Comparison of ENCODE assay signal across 8 mouse cellular contexts in the genomic region with DNA sequence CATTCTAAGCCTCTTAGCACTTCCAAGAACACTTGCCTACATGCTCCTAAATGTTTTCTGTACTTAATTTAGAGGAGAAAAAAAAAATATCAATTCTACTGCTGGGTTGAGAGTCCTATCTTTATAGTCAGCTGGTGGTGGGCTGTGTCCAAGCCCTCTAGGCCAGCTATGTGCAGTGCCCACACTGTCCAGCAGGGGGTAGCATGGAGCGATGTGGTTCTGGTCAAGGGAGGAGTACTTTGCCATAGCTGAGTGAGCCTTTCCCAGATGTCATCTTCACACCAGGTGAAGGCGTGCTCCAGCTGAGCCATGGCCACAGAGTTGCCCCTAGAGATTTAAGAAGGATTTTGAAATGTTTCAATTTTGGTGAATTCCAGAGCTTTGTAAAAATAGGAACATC. TPM values are rescaled to one million over a fixed set of nuclear protein-coding genes. Genes with fewer than 3 reads are reported as not detected.
DNase-seq lines count a peak whose midpoint lies in the region; ATAC-seq lines count a peak whose summit lies in the region.
"Had no signal": no experiment of that assay in that cellular context is flagged by ENCODE, and none has a peak within 500 bp of the region (broad histone marks: within the 10 kb centered on the region; RNA-seq: fewer than 3 reads in every experiment).

No protein-coding gene starts in this region.

- no peak overlapping the region for H3K4me3 ChIP-seq in embryonic facial prominence, embryonic 11.5 days (ENCODE audit: low read depth, low read length)
- H3K4me3 ChIP-seq in stomach, embryonic 15.5 days (replicated peaks), result no peak overlapping the region
- H3K4me3 ChIP-seq: neural tube, embryonic 12.5 days had no signal

- no peak overlapping the region for H3K9ac ChIP-seq in embryonic facial prominence, embryonic 11.5 days (replicated peaks; ENCODE audit: low read length)
- no peak overlapping the region for H3K9ac ChIP-seq in stomach, embryonic 15.5 days
- H3K9ac ChIP-seq: neural tube, embryonic 12.5 days had no signal

- H3K9me3 ChIP-seq in embryonic facial prominence, embryonic 11.5 days (replicated peaks; ENCODE audit: control insufficient read depth, low read length), result no peaks in the 10 kb centered on the region
- no peaks in the 10 kb centered on the region for H3K9me3 ChIP-seq in stomach, embryonic 15.5 days
- H3K9me3 ChIP-seq: neural tube, embryonic 12.5 days had no signal

- DNase-seq in right cerebral cortex, adult 18-20 months, result peak; percentile 36
- DNase-seq in right cerebral cortex, postnatal 36 days (ENCODE audit: low spot score in 2 of 2), result no peak
- peak; percentile 88 for DNase-seq in adrenal gland, postnatal 10 days
- peak; percentile 69 for DNase-seq in embryonic facial prominence, embryonic 11.5 days (ENCODE audit: low spot score)
- peak; percentile 48 to 75 for DNase-seq in kidney, adult 8-10 months

- no peaks in the 10 kb centered on the region; the same call in none of the 2 replicates for H3K36me3 ChIP-seq in embryonic facial prominence, embryonic 11.5 days (replicated peaks; ENCODE audit: control insufficient read depth, insufficient read depth, low read depth, low read length)
- H3K36me3 ChIP-seq in stomach, embryonic 15.5 days, result no peaks in the 10 kb centered on the region

- no peak overlapping the region for H3K27ac ChIP-seq in embryonic facial prominence, embryonic 11.5 days (replicated peaks; ENCODE audit: low read depth, low read length)
- H3K27ac ChIP-seq in stomach, embryonic 15.5 days, result no peak overlapping the region
- H3K27ac ChIP-seq: neural tube, embryonic 12.5 days had no signal

- 44% methylated on average over 2 of the region's 2 CpGs for whole genome bisulfite sequencing in embryonic facial prominence, embryonic 11.5 days
- WGBS in stomach, embryonic 15.5 days, result 49% methylated on average over 2 of the region's 2 CpGs

- H3K27me3 ChIP-seq in embryonic facial prominence, embryonic 11.5 days (ENCODE audit: control insufficient read depth, insufficient read depth, low read length), result no peaks in the 10 kb centered on the region
- no peaks in the 10 kb centered on the region for H3K27me3 ChIP-seq in stomach, embryonic 15.5 days (replicated peaks)
- H3K27me3 ChIP-seq: neural tube, embryonic 12.5 days had no signal

- no peak for ATAC-seq in embryonic facial prominence, embryonic 11.5 days (replicated peaks; ENCODE audit: insufficient number of reproducible peaks, low FRiP score, low TSS enrichment, low read depth)
- peak; percentile 91 for ATAC-seq in megakaryocyte, adult 5-6 weeks (ENCODE audit: poor library complexity, severe bottlenecking)
- peak; percentile 33; the same call in 1 of the 2 replicates for ATAC-seq in stomach, embryonic 15.5 days (ENCODE audit: insufficient read depth, low FRiP score, low read depth)

- no peak overlapping the region for H3K4me2 ChIP-seq in embryonic facial prominence, embryonic 11.5 days (ENCODE audit: low read depth, low read length)
- no peak overlapping the region for H3K4me2 ChIP-seq in stomach, embryonic 15.5 days
- H3K4me2 ChIP-seq: neural tube, embryonic 12.5 days had no signal

- H3K4me1 ChIP-seq in embryonic facial prominence, embryonic 11.5 days (ENCODE audit: control insufficient read depth, insufficient read depth, low read length), result no peaks in the 10 kb centered on the region
- H3K4me1 ChIP-seq in stomach, embryonic 15.5 days, result 0 out of 2 replicates have a peak, but pooled peaks cover 8% of the 10 kb centered on the region
- H3K4me1 ChIP-seq: neural tube, embryonic 12.5 days had no signal

RNA-seq across cellular contexts. Expression of a gene that starts 21.7 kb away (rescaled TPM):
- 10 to 100 TPM; 56.4 to 67.8 TPM for total RNA-seq in adrenal gland, postnatal 10 days (2021)
- 43.1 and 43.7 TPM in 2 replicates for polyA plus RNA-seq in embryonic facial prominence, embryonic 11.5 days (2014; fragmentation: Nextera tagmentation; extraction: Ambion mirVana)
- total RNA-seq in megakaryocyte, adult 5-6 weeks (2015), result 27.4 and 32.4 TPM in 2 replicates
- total RNA-seq in megakaryocyte, adult 5-6 weeks (2017), result 37.8 and 44.9 TPM in 2 replicates
- polyA plus RNA-seq in stomach, embryonic 15.5 days (2015; fragmentation: Nextera tagmentation; extraction: Ambion mirVana), result 31.3 and 34.8 TPM in 2 replicates

RNA-seq across cellular contexts. Expression of a gene that starts 30.9 kb away (rescaled TPM):
- total RNA-seq in adrenal gland, postnatal 10 days (2021), result 1 to 10 TPM; 5.8 to 5.9 TPM
- 26.1 and 28.1 TPM in 2 replicates for polyA plus RNA-seq in embryonic facial prominence, embryonic 11.5 days (2014; fragmentation: Nextera tagmentation; extraction: Ambion mirVana)
- total RNA-seq in megakaryocyte, adult 5-6 weeks (2015), result not detected in 2 replicates
- total RNA-seq in megakaryocyte, adult 5-6 weeks (2017), result 0.11 and 0.28 TPM in 2 replicates
- polyA plus RNA-seq in stomach, embryonic 15.5 days (2015; fragmentation: Nextera tagmentation; extraction: Ambion mirVana), result 8.1 and 8.7 TPM in 2 replicates

Comparison
In these comparisons a context has a peak if more than half of its experiments do, and no peak if none do; other contexts are left out.
1. DNase-seq: peak in right cerebral cortex, adult 18-20 months (single experiment), adrenal gland, postnatal 10 days (single experiment), embryonic facial prominence, embryonic 11.5 days (single experiment) and kidney, adult 8-10 months (2 of 2); none in right cerebral cortex, postnatal 36 days (0 of 2).
2. RNA of a gene that starts 30.9 kb away (total RNA-seq): 5.8 to 5.9 TPM in adrenal gland, postnatal 10 days; 0.11 to 0.28 TPM in megakaryocyte, adult 5-6 weeks; every median in the first group is over 4 times any median in the second.